Mouse (Mus musculus) E14TG2a.4 (cell line): ENCODE results near the gene Rd3l.
A peak's percentile ranks its signal among the peaks of the same experiment; 100 is the strongest.

Experiments
- H3K27me3 ChIP-seq: 2 replicates; pipeline ENCODE4 v1.6.1; 2014; ENCODE audit warnings: low read length, control low read depth; ENCODE audit not compliant: insufficient read depth
- H3K36me3 ChIP-seq: 2 replicates; pipeline ENCODE4 v1.6.1; 2014; ENCODE audit warnings: low read length, control low read depth; ENCODE audit not compliant: insufficient read depth
- H3K4me1 ChIP-seq: replicated peaks from 2 replicates; pipeline ENCODE4 v1.6.1; 2014; ENCODE audit warnings: low read depth, low read length, control low read depth
- H3K4me3 ChIP-seq: replicated peaks from 2 replicates; pipeline ENCODE4 v1.5.1; 2014; ENCODE audit warnings: mild to moderate bottlenecking, low read length
- H3K9me3 ChIP-seq: 2 replicates; pipeline ENCODE4 v1.6.1; 2014; ENCODE audit warnings: low read length, control low read depth
- CTCF ChIP-seq: conservative IDR thresholded peaks from 2 replicates; pipeline ENCODE4 v1.5.1; 2014; ENCODE audit warnings: low read length
- NANOG ChIP-seq: IDR thresholded peaks from 2 replicates; pipeline ENCODE4 v1.6.1; 2014; ENCODE audit warnings: borderline replicate concordance, low read length, mixed read lengths
- POU5F1 ChIP-seq: IDR thresholded peaks from 2 replicates; pipeline ENCODE4 v1.6.1; 2014; ENCODE audit warnings: low read length, borderline replicate concordance

Gene Rd3l

GRCm38 (mm10) chr12:111938623-111939177 is 42.4 kb downstream of the Rd3l start:
- Histone ChIP-seq H3K36me3 (no peaks in the 10 kb centered on the region), H3K4me1 (peaks cover 77% of the 10 kb centered on the region), H3K9me3 (no peaks in the 10 kb centered on the region), H3K27me3 (peaks cover 4% of the 10 kb centered on the region), H3K4me3 (no peak overlapping the region)
- TF ChIP-seq POU5F1 (no peak), NANOG (no peak), CTCF (no peak)

DNA sequence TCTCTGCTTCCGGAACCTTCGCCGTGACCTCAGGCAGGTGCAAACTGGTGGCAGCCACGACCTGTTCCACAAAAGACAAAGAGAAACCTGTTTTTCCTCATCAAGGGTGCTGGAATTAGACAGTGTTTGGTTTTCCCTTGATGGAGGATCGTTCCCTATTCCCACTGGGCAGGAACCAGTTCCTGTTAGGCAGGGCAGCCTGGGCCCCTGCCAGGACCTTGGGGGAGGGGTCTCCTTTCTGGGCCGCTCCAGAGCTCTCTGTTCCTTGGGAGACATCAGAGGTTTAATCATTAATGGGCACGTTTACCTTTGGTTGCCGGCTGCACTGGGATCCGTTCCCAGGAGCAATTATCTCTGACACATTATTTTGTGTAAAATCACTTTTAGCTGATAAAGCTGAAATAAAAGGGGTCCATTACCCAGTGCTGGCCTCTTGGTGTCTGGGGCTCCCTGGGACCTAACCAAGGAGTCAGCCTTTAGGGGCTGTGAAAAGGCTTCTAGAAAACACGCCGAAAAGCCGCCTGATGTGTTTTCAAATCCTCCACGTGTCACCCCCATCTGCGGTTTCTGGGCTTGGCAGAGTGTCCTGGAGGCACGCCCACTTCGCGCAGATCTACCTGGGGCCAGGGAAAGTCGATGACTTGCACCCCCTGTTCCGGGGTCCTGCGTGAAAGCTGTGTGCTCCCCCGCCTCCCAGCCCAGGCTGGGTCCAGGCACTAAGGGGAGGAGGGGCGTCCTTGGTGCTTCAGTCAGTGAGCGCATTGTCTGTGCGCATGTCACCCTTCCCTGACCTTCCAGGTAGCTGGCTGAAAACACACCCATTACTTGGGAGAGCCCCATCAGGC is 44.2 kb downstream of the Rd3l start:
- TF ChIP-seq POU5F1 (no peak), CTCF (no peak), NANOG (no peak)
- no peaks in the 10 kb centered on the region for H3K36me3 ChIP-seq
- peaks cover 4% of the 10 kb centered on the region for H3K27me3 ChIP-seq
- peak overlapping the region; percentile 61 for H3K4me3 ChIP-seq
- H3K4me1 ChIP-seq = peaks cover 74% of the 10 kb centered on the region
- no peaks in the 10 kb centered on the region for H3K9me3 ChIP-seq

DNA sequence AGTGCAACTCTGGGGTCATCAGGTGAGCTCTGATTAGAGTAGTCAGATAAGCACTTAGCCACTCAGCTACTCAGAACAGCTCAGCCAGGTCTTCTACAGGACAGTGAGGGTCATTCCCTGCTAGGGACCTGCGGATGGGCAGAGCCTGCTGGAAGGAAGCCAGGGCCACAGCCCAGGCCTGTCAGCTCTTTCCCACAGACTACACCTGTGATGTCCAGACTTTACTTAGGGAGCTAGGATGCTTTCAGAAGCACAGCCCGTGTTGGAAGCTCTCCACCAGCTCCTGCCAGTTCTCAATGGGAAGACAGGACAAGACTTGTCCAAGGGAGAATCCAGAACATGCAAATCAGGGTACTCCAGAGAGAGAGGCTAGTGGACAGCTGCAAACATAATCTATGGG is 47.1 kb downstream of the Rd3l start:
- Histone ChIP-seq H3K36me3 (no peaks in the 10 kb centered on the region), H3K4me3 (no peak overlapping the region), H3K9me3 (no peaks in the 10 kb centered on the region), H3K27me3 (peaks cover 6% of the 10 kb centered on the region), H3K4me1 (peaks cover 55% of the 10 kb centered on the region)
- TF ChIP-seq NANOG = no peak

DNA sequence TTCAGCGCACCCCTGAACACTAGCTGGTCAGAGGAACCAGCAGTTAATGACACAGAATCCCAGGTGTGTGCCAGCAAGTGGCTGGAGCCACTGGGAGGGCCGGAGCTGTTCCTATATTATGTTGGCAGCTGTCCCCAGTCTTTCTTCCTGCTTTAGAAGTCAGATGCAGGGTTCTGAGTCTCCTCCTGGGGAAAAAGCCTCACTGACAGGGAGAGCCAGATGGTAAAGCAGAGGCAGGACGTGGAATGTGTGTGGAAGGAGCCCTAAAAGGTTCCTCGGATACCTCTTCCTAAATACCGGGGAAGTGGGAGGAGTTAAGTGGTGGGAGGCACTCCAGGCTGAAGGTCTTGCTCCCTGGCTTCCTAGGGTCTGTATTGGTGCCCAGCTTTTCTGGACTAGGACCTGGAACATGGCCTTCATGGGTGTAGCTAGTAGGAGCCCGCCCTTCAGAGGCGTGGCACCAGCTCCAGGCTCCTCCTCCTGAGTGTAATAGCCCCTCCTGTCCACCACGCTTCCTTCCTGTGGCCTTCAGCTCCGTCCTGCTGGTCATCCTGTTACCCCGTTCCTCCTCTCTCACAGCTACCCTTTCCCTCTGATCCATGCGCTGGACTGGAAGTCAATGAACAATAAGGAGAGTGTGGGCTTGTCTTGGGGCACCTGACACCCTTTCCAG is 47.9 kb downstream of the Rd3l start:
- Histone ChIP-seq H3K4me3 (no peak overlapping the region), H3K4me1 (peaks cover 47% of the 10 kb centered on the region), H3K27me3 (peaks cover 6% of the 10 kb centered on the region), H3K36me3 (no peaks in the 10 kb centered on the region), H3K9me3 (no peaks in the 10 kb centered on the region)
- TF ChIP-seq CTCF (no peak), POU5F1 (no peak), NANOG (no peak)

DNA sequence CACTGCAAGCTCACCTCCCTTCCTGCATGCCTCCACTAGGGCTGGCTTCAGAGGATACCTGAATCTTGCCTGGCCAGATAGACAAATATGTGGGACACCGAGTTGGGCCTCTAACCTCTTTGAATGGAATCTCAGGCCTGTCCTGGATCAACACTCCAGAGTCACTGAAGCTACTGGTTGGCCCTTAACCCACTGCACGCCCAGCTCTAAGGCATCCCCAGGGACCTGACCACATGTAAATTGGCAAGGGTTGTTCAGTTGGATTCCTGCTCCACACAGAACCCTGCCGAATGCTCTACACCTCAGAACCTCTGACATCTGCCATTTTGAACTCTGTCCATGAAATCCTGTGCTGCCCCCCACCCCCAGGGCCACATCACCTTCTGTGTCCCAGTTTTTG is 48.6 kb downstream of the Rd3l start:
- TF ChIP-seq CTCF = no peak
- TF ChIP-seq POU5F1 = no peak
- TF ChIP-seq NANOG = no peak
- Histone ChIP-seq H3K4me3 (no peak overlapping the region), H3K36me3 (no peaks in the 10 kb centered on the region), H3K4me1 (peaks cover 41% of the 10 kb centered on the region), H3K27me3 (peaks cover 6% of the 10 kb centered on the region), H3K9me3 (no peaks in the 10 kb centered on the region)

- Histone ChIP-seq H3K4me3 (no peak overlapping the region), H3K9me3 (no peaks in the 10 kb centered on the region), H3K27me3 (peaks cover 6% of the 10 kb centered on the region), H3K4me1 (peaks cover 31% of the 10 kb centered on the region), H3K36me3 (no peaks in the 10 kb centered on the region)
- TF ChIP-seq POU5F1 = no peak
- TF ChIP-seq NANOG = no peak
- TF ChIP-seq CTCF = no peak
Measured at GRCm38 (mm10) chr12:111931411-111932025, 49.6 kb downstream of the Rd3l start.
